Mouse (Mus musculus): ENCODE results near the gene Rab5if.

Gene Rab5if

GRCm38 (mm10) chr2:156919796-156920195 lies 56.9 kb downstream of the Rab5if start:
- DNase-seq (ENCODE audit: low read depth in 1 of 2, low spot score in 2 of 2): no peak

GRCm38 (mm10) chr2:156923057-156923456 lies 60.1 kb downstream of the Rab5if start:
- DNase-seq (ENCODE audit: low read depth in 1 of 2, low spot score in 2 of 2): no peak
